Mouse (Mus musculus): ENCODE measurements around the gene Fbxo11.

GRCm38 (mm10) chr17:88061942-88062341 lies 3.1 kb downstream of the Fbxo11 start:
- TF ChIP-seq POLR2A (IDR thresholded peaks at IDR 0.05; ENCODE audit: low read depth, low read length), result no peak
- no peak for TF ChIP-seq CTCF (IDR thresholded peaks at IDR 0.05; ENCODE audit: extremely low read depth, insufficient read length, insufficient replicate concordance, low read depth, low read length)
